Mouse (Mus musculus): Measurements from ENCODE around the gene Pop5.

The Pop5 gene

GRCm38 (mm10) chr5:115214864-115215263 lies 20.8 kb upstream of the Pop5 start:
- in situ Hi-C loops (cut with MboI, MseI): no loop called here

DNA sequence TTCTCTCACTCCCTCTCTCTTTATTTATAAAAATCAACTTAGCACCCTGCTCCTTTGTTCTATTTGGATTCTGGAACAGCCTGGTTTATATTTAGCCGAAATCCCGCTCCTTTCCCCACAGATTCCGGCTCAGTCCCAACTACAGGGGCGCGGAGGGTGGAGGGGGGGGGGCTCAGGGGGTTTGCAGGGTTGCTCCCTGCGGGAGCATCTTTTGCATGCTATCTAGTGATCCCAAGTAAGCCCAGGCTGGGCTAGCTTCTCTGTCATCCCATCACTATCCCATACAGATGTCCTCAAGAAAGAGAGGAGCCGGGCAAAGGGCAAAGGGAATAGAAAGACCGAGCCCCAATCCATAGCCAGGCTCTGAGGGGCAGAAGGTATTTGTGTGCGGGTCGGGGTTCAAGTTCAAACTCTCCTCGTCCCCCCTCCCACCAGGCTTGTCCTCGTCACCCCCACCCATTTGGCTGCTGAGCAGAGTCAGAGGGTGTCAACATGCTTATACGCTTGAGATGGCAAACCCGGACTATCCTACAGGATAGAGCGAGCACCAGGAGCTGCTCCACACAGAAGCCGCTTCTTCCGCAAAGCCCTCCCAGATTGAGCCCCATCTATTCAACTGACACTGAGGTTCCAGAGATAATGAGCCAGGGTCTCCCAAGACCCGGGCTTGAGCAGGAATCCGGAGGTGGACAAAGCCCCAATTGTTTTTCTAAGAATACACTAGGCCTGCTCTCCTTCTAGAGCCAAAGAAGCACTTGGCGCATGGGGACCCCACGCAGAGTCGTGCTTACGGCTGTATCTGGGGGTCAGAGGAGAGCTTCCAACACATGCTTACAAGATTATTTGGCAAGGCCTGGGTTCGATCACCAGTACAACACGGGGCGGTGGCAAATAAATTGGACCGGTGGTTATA lies 20.1 kb upstream of the Pop5 start:
- in situ Hi-C loops (cut with MboI, MseI): no loop called here

DNA sequence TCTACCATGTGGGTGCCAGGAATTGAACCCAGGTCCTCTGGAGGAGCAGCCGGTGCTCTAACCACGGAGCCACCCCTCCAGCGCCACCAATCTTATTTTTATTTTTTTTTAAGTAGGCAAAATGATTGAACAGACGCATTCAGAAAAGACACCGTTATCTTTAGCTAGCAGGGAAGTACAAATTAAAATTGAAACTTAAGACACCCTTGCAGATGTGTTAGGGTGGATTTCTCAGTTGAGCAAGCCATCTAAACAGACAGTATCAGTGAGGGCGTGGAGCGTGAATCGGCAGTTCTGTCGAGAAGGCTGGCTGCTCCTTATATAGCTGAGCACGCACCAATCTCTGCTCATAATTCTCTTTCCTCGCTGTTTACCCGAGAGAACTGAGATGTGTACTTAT lies 17.6 kb upstream of the Pop5 start:
- in situ Hi-C loops (cut with MboI, MseI): no loop called here

GRCm38 (mm10) chr5:115220931-115221640 lies 14.6 kb upstream of the Pop5 start:
- in situ Hi-C loops (cut with MboI, MseI): no loop called here

- in situ Hi-C loops (cut with MboI, MseI): no loop called here
These were observed 13.2 kb upstream of the Pop5 start for GRCm38 (mm10) chr5:115222485-115222884.

DNA sequence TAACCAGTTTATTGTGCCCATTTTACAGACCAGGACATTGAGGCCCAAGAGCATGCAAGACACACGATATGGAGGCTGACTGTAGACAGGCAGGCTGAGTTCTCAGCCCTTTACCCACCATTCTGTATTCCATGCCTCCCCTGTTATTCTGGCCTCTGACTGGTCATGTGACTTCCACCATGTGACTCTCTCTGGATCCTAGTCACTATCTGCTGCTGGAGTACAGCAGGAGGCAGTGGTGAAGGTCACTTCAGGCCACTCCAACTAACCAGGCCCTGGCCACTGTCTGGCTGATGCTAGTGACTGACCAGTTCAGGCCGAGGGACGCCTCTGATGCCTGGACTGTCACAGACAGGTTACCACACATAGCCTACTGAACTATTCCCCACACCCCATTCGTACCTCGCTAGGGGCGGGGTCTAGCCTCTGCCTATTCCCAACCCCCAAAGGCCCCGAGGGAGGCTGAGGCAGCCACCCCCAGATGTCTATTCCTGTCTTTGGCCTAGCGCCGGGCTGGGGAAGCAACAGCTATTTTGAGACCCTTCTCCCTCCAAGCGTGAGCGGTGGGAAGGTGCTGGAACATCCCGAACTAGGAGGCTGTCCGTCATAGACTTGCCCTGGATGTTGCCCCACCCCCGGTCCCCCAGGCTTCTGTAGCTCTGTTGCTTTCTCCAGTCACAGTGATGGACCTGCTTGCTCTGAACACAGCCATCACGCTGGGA lies 4.6 kb upstream of the Pop5 start:
- in situ Hi-C loops (cut with MboI, MseI): no loop called here

- in situ Hi-C loops (cut with MboI, MseI): no loop called here
These were observed 4.0 kb upstream of the Pop5 start for GRCm38 (mm10) chr5:115231552-115232120.

DNA sequence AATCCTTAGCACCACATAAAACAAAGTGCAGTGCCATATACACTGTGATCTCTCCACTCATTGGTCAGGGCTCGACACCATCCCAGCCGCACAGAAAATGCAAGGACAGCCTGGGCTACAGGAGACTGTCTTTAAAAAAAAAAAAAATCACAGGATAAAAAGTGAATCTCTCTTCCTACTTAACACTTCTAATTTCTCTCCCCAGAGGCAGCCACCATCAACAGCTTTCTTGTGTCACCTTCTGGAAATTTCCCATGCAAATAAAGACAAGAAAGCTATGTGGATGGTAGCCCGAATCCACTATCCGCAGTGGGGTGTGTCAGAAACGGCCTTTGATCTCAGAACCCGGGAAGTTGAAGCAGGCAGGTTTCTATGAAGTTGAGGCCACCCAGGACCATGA lies 3.1 kb upstream of the Pop5 start:
- in situ Hi-C loops (cut with MboI, MseI): no loop called here

DNA sequence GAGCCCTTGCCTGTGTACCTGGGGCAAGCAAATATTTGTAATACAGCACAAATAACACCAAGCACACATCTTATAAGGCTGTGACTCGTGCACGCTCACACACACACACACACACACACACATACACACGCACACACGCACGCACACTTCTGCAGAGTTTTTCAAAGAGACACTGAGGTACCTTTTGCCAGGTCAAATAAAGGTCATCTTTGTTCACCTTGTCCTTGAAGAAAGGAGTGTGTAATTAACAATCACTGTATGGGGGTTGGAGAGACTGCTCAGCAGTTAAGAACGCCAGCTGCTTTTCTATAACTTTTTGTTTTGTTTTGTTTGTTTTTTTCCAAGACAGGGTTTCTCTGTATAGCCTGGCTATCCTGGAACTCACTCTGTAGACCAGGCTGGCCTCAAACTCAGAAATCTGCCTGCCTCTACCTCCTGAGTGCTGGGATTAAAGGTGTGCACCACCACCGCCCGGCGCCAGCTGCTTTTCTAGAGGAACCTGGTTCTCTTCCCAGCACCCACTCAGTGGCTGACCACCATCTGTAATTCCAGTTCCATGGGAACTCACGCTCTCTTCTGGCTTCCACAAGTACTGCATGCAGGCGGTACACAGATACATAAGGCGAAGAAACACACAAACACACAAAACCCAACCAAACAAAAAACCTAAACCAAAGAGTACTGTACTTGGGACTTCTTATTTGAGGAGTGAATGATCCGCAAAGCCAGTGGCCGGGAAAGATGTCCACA lies 2.4 kb upstream of the Pop5 start:
- in situ Hi-C loops (cut with MboI, MseI): no loop called here

DNA sequence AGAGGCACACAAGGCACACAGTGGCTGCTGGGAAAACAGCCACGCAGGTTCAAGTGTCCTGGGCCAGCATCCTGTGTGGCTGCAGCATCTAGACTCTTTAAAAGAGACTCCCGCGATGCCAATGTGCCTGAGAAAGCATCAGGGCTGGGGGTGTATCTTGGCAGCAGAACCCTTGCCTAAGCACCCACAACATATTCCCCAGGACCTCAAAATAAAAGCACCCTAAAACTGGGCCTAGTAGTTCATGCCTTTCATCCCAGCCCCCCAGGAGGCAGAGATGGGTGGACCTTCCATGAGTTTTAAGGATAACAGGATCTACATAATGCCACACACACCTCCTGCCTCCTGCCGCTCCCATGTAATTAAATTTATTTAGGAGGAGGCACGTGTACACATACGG lies 1.1 kb upstream of the Pop5 start:
- in situ Hi-C loops (cut with MboI, MseI): no loop called here

GRCm38 (mm10) chr5:115235323-115235771 lies 289 bp upstream of the Pop5 start:
- in situ Hi-C loops (cut with MboI, MseI): no loop called here

- in situ Hi-C loops (cut with MboI, MseI): no loop called here
These were observed 2.4 kb downstream of the Pop5 start for GRCm38 (mm10) chr5:115237803-115238728.

- in situ Hi-C loops (cut with MboI, MseI): no loop called here
These were observed 3.1 kb downstream of the Pop5 start for GRCm38 (mm10) chr5:115238729-115239195.

GRCm38 (mm10) chr5:115240191-115240590 lies 4.6 kb downstream of the Pop5 start:
- in situ Hi-C loops (cut with MboI, MseI): no loop called here

GRCm38 (mm10) chr5:115255472-115255871 lies 19.8 kb downstream of the Pop5 start:
- in situ Hi-C loops (cut with MboI, MseI): no loop called here

DNA sequence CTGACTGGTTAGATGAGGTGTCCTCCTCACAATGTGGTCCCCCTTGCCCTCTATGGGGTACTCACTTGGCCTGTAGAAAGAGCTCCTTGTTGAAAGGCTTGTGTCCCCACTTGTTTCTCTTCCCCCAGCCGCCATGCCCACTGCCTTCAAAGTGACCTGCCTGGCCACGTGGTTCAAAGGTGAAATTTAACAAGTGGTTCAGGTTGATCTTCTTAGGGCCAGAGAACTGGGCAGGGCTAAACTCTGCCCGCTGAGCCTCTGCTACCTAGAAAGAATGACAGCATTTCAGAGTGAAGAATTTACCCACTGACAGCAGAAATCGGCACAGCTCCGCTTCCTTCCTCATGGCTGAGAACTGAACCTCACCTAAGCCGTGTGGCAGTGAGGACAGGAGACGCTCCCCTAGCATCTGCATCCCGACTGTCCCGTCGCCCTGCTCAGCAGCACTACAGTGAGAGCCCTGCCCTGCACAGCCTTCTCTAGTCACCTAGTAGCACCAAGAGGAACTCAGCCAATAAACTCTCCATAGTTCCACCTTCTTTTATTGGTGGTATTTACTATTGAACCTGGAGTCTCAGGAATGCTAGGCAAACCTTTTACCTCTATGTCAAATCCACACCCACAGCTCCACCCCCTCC lies 21.4 kb downstream of the Pop5 start:
- in situ Hi-C loops (cut with MboI, MseI): no loop called here

DNA sequence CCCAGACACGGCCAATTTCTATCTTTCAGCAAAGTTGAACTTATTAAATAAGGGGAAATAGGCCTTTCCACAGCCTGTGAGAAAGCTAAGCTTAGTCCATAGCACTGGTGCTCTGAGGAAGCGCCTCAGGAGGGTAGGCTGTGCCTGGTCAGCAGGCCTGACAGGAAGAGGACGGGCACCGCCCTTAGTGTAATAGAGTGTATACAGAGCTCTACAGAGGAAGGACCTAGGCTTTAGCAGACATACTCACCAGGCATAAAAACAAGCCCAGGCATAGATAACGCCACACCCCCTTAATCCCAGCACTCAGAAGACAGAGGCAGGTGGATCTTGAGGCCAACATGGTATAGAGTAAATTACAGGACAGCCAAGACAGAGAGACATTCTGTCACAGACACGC lies 24.7 kb downstream of the Pop5 start:
- in situ Hi-C loops (cut with MboI, MseI): no loop called here

GRCm38 (mm10) chr5:115261141-115261540 lies 25.5 kb downstream of the Pop5 start:
- in situ Hi-C loops (cut with MboI, MseI): no loop called here

DNA sequence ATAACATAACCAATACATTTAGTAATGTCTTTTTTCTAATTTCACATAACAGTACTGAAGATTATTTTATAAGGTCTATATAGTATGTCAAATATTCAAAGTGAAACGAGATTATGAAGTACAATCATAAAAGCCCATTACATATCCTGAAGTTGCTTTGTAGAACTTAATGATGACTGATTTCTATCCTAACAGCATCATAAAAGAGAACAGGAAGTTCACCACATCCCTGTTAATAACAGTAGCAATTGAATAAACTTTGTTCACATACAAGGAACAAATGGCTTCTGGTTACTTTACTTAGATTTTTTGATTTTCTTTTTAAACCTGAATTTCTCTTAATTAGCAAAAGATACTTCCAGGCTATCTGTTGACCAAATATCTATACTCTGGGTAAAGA lies 26.2 kb downstream of the Pop5 start:
- in situ Hi-C loops (cut with MboI, MseI): no loop called here
